Mouse (Mus musculus) hindbrain, embryonic 16.5 days (tissue): ENCODE measurements around the gene Pigv. TPM values are rescaled to one million over a fixed set of nuclear protein-coding genes. Genes with fewer than 3 reads are reported as not detected.

Experiments
- ATAC-seq: fragments of 200-750 bp; cut with Nextera tagmentation; 2 replicates; pipeline ENCODE4 v1.8.0; 2017; ENCODE audit warnings: moderate TSS enrichment, moderate library complexity
- H3K27ac ChIP-seq: fragments of 300-500 bp; sonication (generic); 2 replicates; pipeline ENCODE4 v1.5.1; 2014; ENCODE audit warnings: low read depth, mild to moderate bottlenecking, control low read depth, low read length, moderate library complexity
- H3K27me3 ChIP-seq: fragments of 300-500 bp; sonication (generic); replicated peaks from 2 replicates; pipeline ENCODE4 v1.6.1; 2014; ENCODE audit warnings: low read length; ENCODE audit not compliant: control insufficient read depth, insufficient read depth
- H3K36me3 ChIP-seq: fragments of 300-500 bp; sonication (generic); 2 replicates; pipeline ENCODE4 v1.6.1; 2014; ENCODE audit warnings: mild to moderate bottlenecking, low read length, moderate library complexity, mixed read lengths; ENCODE audit not compliant: control insufficient read depth, insufficient read depth
- H3K4me1 ChIP-seq: fragments of 300-500 bp; sonication (generic); 2 replicates; pipeline ENCODE4 v1.6.1; 2014; ENCODE audit warnings: low read depth, low read length; ENCODE audit not compliant: control insufficient read depth, insufficient read depth
- H3K4me2 ChIP-seq: fragments of 300-500 bp; sonication (generic); 2 replicates; pipeline ENCODE4 v1.6.1; 2014; ENCODE audit warnings: mild to moderate bottlenecking, low read length, control low read depth, moderate library complexity
- H3K4me3 ChIP-seq: fragments of 300-500 bp; sonication (generic); 2 replicates; pipeline ENCODE4 v1.5.1; 2014; ENCODE audit warnings: mild to moderate bottlenecking, low read length, control low read depth, moderate library complexity
- H3K9ac ChIP-seq: fragments of 300-500 bp; sonication (generic); 2 replicates; pipeline ENCODE4 v1.6.1; 2014; ENCODE audit warnings: low read depth, mild to moderate bottlenecking, control low read depth, low read length, moderate library complexity
- H3K9me3 ChIP-seq: fragments of 300-500 bp; sonication (generic); 2 replicates; pipeline ENCODE4 v1.6.1; 2014; ENCODE audit warnings: mild to moderate bottlenecking, low read length, moderate library complexity; ENCODE audit not compliant: control insufficient read depth
- WGBS: fragments of 180-500 bp; shearing (Covaris S2); extraction: QIAGEN DNeasy Blood & Tissue Kit; methylation state at CpG from one replicate; pipeline ENCODE4 v1.1.7; 2014; 5-methylcytosine and 5-hydroxymethylcytosine counted together
- polyA plus RNA-seq: library from polyadenylated mRNA; unstranded; fragments of >200 nt; fragmentation: Nextera tagmentation; extraction: Ambion mirVana; gene quantifications from 2 replicates; pipeline ENCODE4 v1.2.1, GENCODE M21; 2015

Pigv gene
- polyA plus RNA-seq, 1 experiment from 2014 or later = 15.9 TPM

GRCm38 (mm10) chr4:133676189-133676588, 3.7 kb upstream of the Pigv start:
- H3K9ac ChIP-seq = no peak overlapping the region
- peaks cover 18% of the 10 kb centered on the region for H3K4me1 ChIP-seq
- no peaks in the 10 kb centered on the region for H3K27me3 ChIP-seq
- H3K27ac ChIP-seq = peak overlapping the region; percentile 41
- H3K4me3 ChIP-seq = no peak overlapping the region
- H3K36me3 ChIP-seq = peaks cover 5% of the 10 kb centered on the region
- 23% methylated on average over 3 of the region's 3 CpGs for WGBS
- H3K4me2 ChIP-seq = peak overlapping the region; percentile 0; the same call in 1 of the 2 replicates
- no peaks in the 10 kb centered on the region for H3K9me3 ChIP-seq
- no peak for ATAC-seq

GRCm38 (mm10) chr4:133675594-133676016, 3.2 kb upstream of the Pigv start:
- Histone ChIP-seq H3K9me3 (no peaks in the 10 kb centered on the region), H3K4me3 (no peak overlapping the region), H3K27ac (peak overlapping the region; percentile 57), H3K27me3 (no peaks in the 10 kb centered on the region), H3K4me2 (no peak overlapping the region; the same call in 1 of the 2 replicates), H3K4me1 (peaks cover 22% of the 10 kb centered on the region), H3K9ac (no peak overlapping the region), H3K36me3 (peaks cover 2% of the 10 kb centered on the region; the same call in 1 of the 2 replicates)
- 1% methylated on average over 5 of the region's 5 CpGs for WGBS
- ATAC-seq = peak; percentile 73

GRCm38 (mm10) chr4:133674331-133674695, 1.9 kb upstream of the Pigv start:
- 67% methylated on average over 8 of the region's 8 CpGs for WGBS
- H3K9me3 ChIP-seq = no peaks in the 10 kb centered on the region
- ATAC-seq = no peak
- H3K4me2 ChIP-seq = no peak overlapping the region
- peaks cover 29% of the 10 kb centered on the region for H3K4me1 ChIP-seq
- no peak overlapping the region for H3K4me3 ChIP-seq
- H3K36me3 ChIP-seq = peaks cover 2% of the 10 kb centered on the region; the same call in 1 of the 2 replicates
- H3K9ac ChIP-seq = no peak overlapping the region
- no peaks in the 10 kb centered on the region for H3K27me3 ChIP-seq
- H3K27ac ChIP-seq = peak overlapping the region; percentile 98

GRCm38 (mm10) chr4:133673666-133674330, 1.4 kb upstream of the Pigv start:
- Histone ChIP-seq H3K9me3 (no peaks in the 10 kb centered on the region), H3K4me2 (peak overlapping the region; percentile 70), H3K36me3 (peaks cover 2% of the 10 kb centered on the region; the same call in 1 of the 2 replicates), H3K27ac (peak overlapping the region; percentile 98), H3K27me3 (no peaks in the 10 kb centered on the region), H3K4me3 (no peak overlapping the region; the same call in 1 of the 2 replicates), H3K9ac (no peak overlapping the region), H3K4me1 (peaks cover 30% of the 10 kb centered on the region)
- WGBS = 38% methylated on average over 10 of the region's 10 CpGs
- ATAC-seq = no peak

- ATAC-seq = peak; percentile 41; the same call in 1 of the 2 replicates
- peaks cover 34% of the 10 kb centered on the region for H3K4me1 ChIP-seq
Measured at GRCm38 (mm10) chr4:133672845-133673647, 599 bp upstream of the Pigv start.

GRCm38 (mm10) chr4:133671184-133671880, 1.1 kb downstream of the Pigv start:
- ATAC-seq = no peak
- Histone ChIP-seq H3K27me3 (no peaks in the 10 kb centered on the region), H3K27ac (peak overlapping the region; percentile 98), H3K36me3 (no peaks in the 10 kb centered on the region), H3K4me1 (peaks cover 35% of the 10 kb centered on the region), H3K9ac (peak overlapping the region; percentile 88), H3K9me3 (no peaks in the 10 kb centered on the region), H3K4me3 (peak overlapping the region; percentile 74), H3K4me2 (peak overlapping the region; percentile 70)
- 3% methylated on average over 13 of the region's 13 CpGs for WGBS

More at GRCm38 (mm10) chr4:133672845-133673647, 599 bp upstream of the Pigv start:
- H3K9ac ChIP-seq = peak overlapping the region; percentile 88
- H3K9me3 ChIP-seq = no peaks in the 10 kb centered on the region
- H3K4me2 ChIP-seq = peak overlapping the region; percentile 70
- 2% methylated on average over 24 of the region's 24 CpGs for WGBS
- no peaks in the 10 kb centered on the region for H3K27me3 ChIP-seq
- peak overlapping the region; percentile 98 for H3K27ac ChIP-seq
- peak overlapping the region; percentile 74 for H3K4me3 ChIP-seq
- H3K36me3 ChIP-seq = no peaks in the 10 kb centered on the region

GRCm38 (mm10) chr4:133669652-133670210, 2.7 kb downstream of the Pigv start:
- Histone ChIP-seq H3K4me3 (no peak overlapping the region), H3K27me3 (no peaks in the 10 kb centered on the region), H3K9me3 (no peaks in the 10 kb centered on the region), H3K4me1 (peaks cover 44% of the 10 kb centered on the region), H3K36me3 (no peaks in the 10 kb centered on the region), H3K27ac (no peak overlapping the region), H3K9ac (no peak overlapping the region), H3K4me2 (no peak overlapping the region; the same call in 1 of the 2 replicates)
- 71% methylated on average over 6 of the region's 6 CpGs for WGBS
- ATAC-seq = no peak

GRCm38 (mm10) chr4:133668537-133668936, 3.9 kb downstream of the Pigv start:
- no peaks in the 10 kb centered on the region for H3K36me3 ChIP-seq
- peaks cover 40% of the 10 kb centered on the region for H3K4me1 ChIP-seq
- no peaks in the 10 kb centered on the region for H3K27me3 ChIP-seq
- no peak overlapping the region for H3K27ac ChIP-seq
- H3K4me3 ChIP-seq = no peak overlapping the region
- no peak overlapping the region for H3K9ac ChIP-seq
- no peak overlapping the region for H3K4me2 ChIP-seq
- WGBS = 54% methylated on average over 3 of the region's 3 CpGs
- ATAC-seq = no peak
- H3K9me3 ChIP-seq = no peaks in the 10 kb centered on the region
